Mouse (Mus musculus) B cell, adult (primary cell): ENCODE data around the gene H2-T24. TPM values are rescaled to one million over a fixed set of nuclear protein-coding genes. Genes with fewer than 3 reads are reported as not detected.

Experiments
- total RNA-seq: library from RNA; stranded (reverse); gene quantifications from 4 replicates; pipeline ENCODE4 v1.2.4, GENCODE M21; 2023; ENCODE audit not compliant: inconsistent age

The H2-T24 gene
- total RNA-seq, result 41.2 to 56.0 TPM (median 48.9 TPM) in 4 replicates

GRCm38 (mm10) chr17:36020191-36021073, at the start of gene H2-T24:
H2-T24 (minus strand) TSS chr17:36020560.

GRCm38 (mm10) chr17:36058362-36058761, 38.0 kb upstream of the H2-T24 start, which contains the start of gene Gm11127:
Gm11127 (minus strand) TSS chr17:36058371.

GRCm38 (mm10) chr17:36042610-36043169, 22.3 kb upstream of the H2-T24 start, which contains the start of the genes H2-T22 and Gm6034:
H2-T22 (minus strand) TSS chr17:36042747.
Gm6034 (plus strand) TSS chr17:36042961.

GRCm38 (mm10) chr17:36032351-36032875, 12.1 kb upstream of the H2-T24 start, which contains the start of gene H2-T23:
H2-T23 (minus strand) TSS chr17:36032855.

GRCm38 (mm10) chr17:35979401-35980362, 40.7 kb downstream of the H2-T24 start, which contains the start of the genes Gnl1 and Prr3:
Gnl1 (plus strand) TSS chr17:35979851.
Prr3 (minus strand) TSS chr17:35980236.

GRCm38 (mm10) chr17:35969418-35970389, 50.7 kb downstream of the H2-T24 start, which contains the start of gene Abcf1:
Abcf1 (minus strand) TSS chr17:35969761.

Other genes starting within 250 kb of the H2-T24 start
- 0.63 to 0.99 TPM (median 0.78 TPM) in 3 of 4 replicates, not detected in the other for gene Ier3, start 198.9 kb downstream of the H2-T24 start, total RNA-seq
- 16.0 to 20.9 TPM (median 18.6 TPM) in 4 replicates for gene Flot1, start 197.3 kb downstream of the H2-T24 start, total RNA-seq
- gene Tubb5, start 182.3 kb downstream of the H2-T24 start, total RNA-seq, result 262 to 275 TPM (median 274 TPM) in 4 replicates
- gene Mdc1, start 179.0 kb downstream of the H2-T24 start, total RNA-seq, result 71.4 to 86.6 TPM (median 79.7 TPM) in 4 replicates
- 80.2 to 95.7 TPM (median 86.5 TPM) in 4 replicates for gene Nrm, start 159.2 kb downstream of the H2-T24 start, total RNA-seq
- gene Ppp1r18, start 155.0 kb downstream of the H2-T24 start, total RNA-seq, result 209 to 233 TPM (median 217 TPM) in 4 replicates
- 103 to 128 TPM (median 115 TPM) in 4 replicates for gene Dhx16, start 140.7 kb downstream of the H2-T24 start, total RNA-seq
- gene 2310061I04Rik, start 123.1 kb downstream of the H2-T24 start, total RNA-seq, result 16.2 to 22.4 TPM (median 19.8 TPM) in 4 replicates
- gene Atat1, start 110.5 kb downstream of the H2-T24 start, total RNA-seq, result 14.7 to 21.4 TPM (median 18.2 TPM) in 4 replicates
- gene Mrps18b, start 104.2 kb downstream of the H2-T24 start, total RNA-seq, result 69.7 to 78.6 TPM (median 73.2 TPM) in 4 replicates
- 159 to 172 TPM (median 168 TPM) in 4 replicates for gene Ppp1r10, start 104.1 kb downstream of the H2-T24 start, total RNA-seq
- gene Abcf1, start 50.8 kb downstream of the H2-T24 start, total RNA-seq, result 114 to 128 TPM (median 125 TPM) in 4 replicates
- 72.2 to 88.6 TPM (median 80.9 TPM) in 4 replicates for gene Gnl1, start 40.7 kb downstream of the H2-T24 start, total RNA-seq
- gene Prr3, start 40.3 kb downstream of the H2-T24 start, total RNA-seq, result 83.4 to 98.8 TPM (median 91.2 TPM) in 4 replicates
- 313 to 352 TPM (median 345 TPM) in 4 replicates for gene H2-T23, start 12.3 kb upstream of the H2-T24 start, total RNA-seq
- gene H2-T22, start 22.2 kb upstream of the H2-T24 start, total RNA-seq, result 87.9 to 100 TPM (median 90.8 TPM) in 4 replicates
- gene Gm6034, start 22.4 kb upstream of the H2-T24 start, total RNA-seq, result 0.35 to 1.7 TPM (median 0.96 TPM) in 3 of 4 replicates, not detected in the other
- 58.1 to 68.2 TPM (median 65.7 TPM) in 4 replicates for gene Gm11127, start 37.8 kb upstream of the H2-T24 start, total RNA-seq
- gene Gm19684, start 101.1 kb upstream of the H2-T24 start, total RNA-seq, result 0.70 to 2.7 TPM (median 2.0 TPM) in 4 replicates
- 15.0 to 19.5 TPM (median 18.6 TPM) in 4 replicates for gene Gm7030, start 108.9 kb upstream of the H2-T24 start, total RNA-seq
- 0.93 TPM in 1 of 4 replicates, not detected in the others for gene Gm8909, start 148.0 kb upstream of the H2-T24 start, total RNA-seq
- not detected in 4 replicates for gene H2-T3, start 169.7 kb upstream of the H2-T24 start, total RNA-seq
- gene Rpp21, start 237.5 kb upstream of the H2-T24 start, total RNA-seq, result 64.8 to 74.6 TPM (median 67.0 TPM) in 4 replicates